Mouse (Mus musculus) ES-E14 (cell line): ENCODE measurements around the gene Ndufs6. TPM values are rescaled to one million over a fixed set of nuclear protein-coding genes. Genes with fewer than 3 reads are reported as not detected.

ENCODE experiments used
- DNase-seq: peaks from one replicate; pipeline ENCODE4 v3.0.0-alpha.2; 2013; ENCODE audit warnings: low read depth, low spot score
- H3K27ac ChIP-seq: 2 replicates; pipeline ENCODE4 v1.5.1; 2012; ENCODE audit warnings: low read depth, mild to moderate bottlenecking, low read length, moderate library complexity, mixed read lengths; ENCODE audit not compliant: poor library complexity, insufficient read depth, severe bottlenecking
- H3K36me3 ChIP-seq: 2 replicates; pipeline ENCODE4 v1.6.1; 2012; ENCODE audit warnings: mild to moderate bottlenecking, low read length, moderate library complexity, mixed read lengths; ENCODE audit not compliant: control insufficient read depth, poor library complexity, insufficient read depth, severe bottlenecking
- H3K4me1 ChIP-seq, 2 experiments: fragments of 150-350 bp in 1 of 2; sonication (generic) in 1 of 2; 2 replicates each; pipeline ENCODE4 v1.6.1; 2012; ENCODE audit warnings: low read length in 2 of 2, mild to moderate bottlenecking in 1 of 2, mixed read lengths in 1 of 2; ENCODE audit not compliant: control insufficient read depth in 2 of 2, insufficient read depth in 2 of 2, poor library complexity in 1 of 2
- H3K4me3 ChIP-seq, 2 experiments: fragments of 150-350 bp in 1 of 2; sonication (generic) in 1 of 2; 2 replicates each; pipeline ENCODE4 v1.5.1; 2012; ENCODE audit warnings: low read length in 2 of 2, low read depth in 1 of 2, mild to moderate bottlenecking in 1 of 2, mixed read lengths in 1 of 2; ENCODE audit not compliant: insufficient read depth in 1 of 2, poor library complexity in 1 of 2, severe bottlenecking in 1 of 2
- H3K9ac ChIP-seq: 2 replicates; pipeline ENCODE4 v1.6.1; 2012; ENCODE audit warnings: low read depth, mild to moderate bottlenecking, low read length, mixed read lengths; ENCODE audit not compliant: poor library complexity, insufficient read depth, severe bottlenecking
- H3K9me3 ChIP-seq: fragments of 150-350 bp; sonication (generic); 2 replicates; pipeline ENCODE4 v1.6.1; 2012; ENCODE audit warnings: low read depth, mild to moderate bottlenecking, low read length; ENCODE audit not compliant: control insufficient read depth, insufficient read depth
- CHD2 ChIP-seq: IDR thresholded peaks from 2 replicates; pipeline ENCODE4 v1.6.1; 2014; ENCODE audit warnings: mild to moderate bottlenecking, low read depth, low read length, inconsistent platforms
- HCFC1 ChIP-seq: IDR thresholded peaks from 2 replicates; pipeline ENCODE4 v1.6.1; 2012; ENCODE audit warnings: low read length, inconsistent platforms, borderline replicate concordance; ENCODE audit not compliant: insufficient read depth
- MAFK ChIP-seq: IDR thresholded peaks from 2 replicates; pipeline ENCODE4 v1.6.1; 2014; ENCODE audit warnings: mild to moderate bottlenecking, low read depth, low read length, inconsistent platforms; ENCODE audit not compliant: insufficient read depth
- ZC3H11A ChIP-seq: IDR thresholded peaks from 2 replicates; pipeline ENCODE4 v1.6.1; 2012; ENCODE audit warnings: low read depth, mild to moderate bottlenecking, inconsistent platforms, low read length, borderline replicate concordance
- ZNF384 ChIP-seq: IDR thresholded peaks from 2 replicates; pipeline ENCODE4 v1.6.1; 2012; ENCODE audit warnings: low read depth, low read length, inconsistent platforms
- in situ Hi-C, 2 experiments: fragments of 600-800 bp; cut with MboI; formaldehyde crosslinking; loops; one replicate each; pipeline ENCODE4 v1.15.1; 2025; ENCODE audit warnings: low sequenced_read_pairs in 2 of 2, inconsistent platforms in 1 of 2; ENCODE audit not compliant: unreplicated experiment in 2 of 2
- total RNA-seq: library from RNA; depleted of rRNA; stranded (reverse); fragments of 300-350 nt; gene quantifications from 2 replicates; pipeline ENCODE4 v1.2.3, GENCODE M21; 2012

The Ndufs6 gene
- total RNA-seq, 1 experiment: 214 TPM

DNA sequence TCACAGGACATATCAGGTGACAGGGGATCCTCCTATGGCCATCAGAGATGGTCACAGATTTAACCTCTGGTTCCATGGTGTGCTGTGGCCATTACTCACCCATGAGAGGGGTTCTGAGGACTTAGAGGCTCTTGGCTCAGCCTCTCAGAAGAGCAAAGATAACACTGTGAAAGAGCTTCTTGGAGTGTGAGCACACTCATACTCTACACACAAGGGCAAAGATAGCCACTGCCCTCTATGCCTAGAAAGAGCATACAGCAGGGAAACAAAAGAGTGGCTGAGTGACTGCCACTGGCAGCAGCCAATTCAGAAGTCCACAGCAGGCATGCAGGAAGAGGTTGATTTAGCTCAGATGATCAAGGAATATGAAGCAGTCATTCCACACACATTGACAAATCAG, 24.1 kb upstream of the Ndufs6 start:
- no peak overlapping the region for H3K9ac ChIP-seq
- TF ChIP-seq MAFK: no peak
- TF ChIP-seq HCFC1: no peak
- TF ChIP-seq ZC3H11A: no peak
- no peak for TF ChIP-seq CHD2
- TF ChIP-seq ZNF384: no peak
- no peaks in the 10 kb centered on the region for H3K9me3 ChIP-seq
- H3K36me3 ChIP-seq: no peaks in the 10 kb centered on the region
- in situ Hi-C loops: no loop called here
- DNase-seq: no peak
- no peak overlapping the region for H3K4me3 ChIP-seq
- no peak overlapping the region for H3K27ac ChIP-seq
- H3K4me1 ChIP-seq: peaks cover 2 to 12% of the 10 kb centered on the region in 2 experiments; a peak in 3 of 4 replicates

DNA sequence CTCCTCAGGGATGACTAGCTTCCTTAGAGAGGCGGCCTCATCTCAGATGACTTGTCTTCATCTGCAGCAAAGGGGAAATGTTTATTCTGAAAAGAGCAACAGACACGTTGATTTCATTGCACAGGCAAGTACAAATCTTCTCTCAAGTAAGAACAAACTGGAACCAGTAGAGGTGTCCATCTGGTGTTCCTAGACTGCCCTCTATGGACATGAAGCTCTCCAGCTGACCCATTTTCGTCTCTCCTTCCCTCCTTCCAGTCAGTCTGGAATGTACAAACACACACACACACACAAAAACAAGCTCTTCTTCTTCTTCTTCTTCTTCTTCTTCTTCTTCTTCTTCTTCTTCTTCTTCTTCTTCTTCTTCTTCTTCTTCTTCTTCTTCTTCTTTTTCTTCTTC, 23.6 kb upstream of the Ndufs6 start:
- Histone ChIP-seq H3K36me3 (no peaks in the 10 kb centered on the region), H3K9me3 (no peaks in the 10 kb centered on the region), H3K4me3 (no peak overlapping the region), H3K27ac (no peak overlapping the region), H3K9ac (no peak overlapping the region), H3K4me1 (peaks cover 2 to 14% of the 10 kb centered on the region in 2 experiments; a peak in 3 of 4 replicates)
- DNase-seq: no peak
- in situ Hi-C loops: no loop called here
- TF ChIP-seq HCFC1: no peak
- TF ChIP-seq ZNF384: no peak
- no peak for TF ChIP-seq ZC3H11A
- no peak for TF ChIP-seq MAFK

DNA sequence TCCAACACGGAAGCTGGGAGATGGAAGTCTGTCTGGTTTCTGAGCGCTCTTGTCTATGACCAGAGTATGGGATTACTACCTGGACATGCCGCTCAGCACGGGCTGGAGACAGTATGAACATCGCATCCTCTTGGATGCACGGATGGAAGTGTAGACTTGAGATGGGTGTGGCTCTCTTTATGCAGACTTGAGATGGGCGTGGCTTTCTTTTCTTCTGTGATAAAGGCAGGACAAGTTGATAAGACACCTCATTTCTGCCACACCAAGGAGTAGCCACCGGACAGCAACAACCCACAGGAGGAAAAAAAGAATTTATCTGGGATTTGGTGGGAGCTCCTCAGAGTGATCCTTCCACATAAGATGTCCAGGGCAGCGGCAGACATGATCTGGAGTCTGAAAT, 22.4 kb upstream of the Ndufs6 start:
- DNase-seq: no peak
- no peaks in the 10 kb centered on the region for H3K36me3 ChIP-seq
- in situ Hi-C loops: no loop called here
- TF ChIP-seq ZC3H11A (no peak), ZNF384 (no peak), HCFC1 (no peak), CHD2 (no peak), MAFK (no peak)
- H3K9ac ChIP-seq: no peak overlapping the region
- H3K9me3 ChIP-seq: no peaks in the 10 kb centered on the region
- no peak overlapping the region for H3K4me3 ChIP-seq
- peaks cover 2 to 10% of the 10 kb centered on the region in 2 experiments; a peak in 3 of 4 replicates for H3K4me1 ChIP-seq
- H3K27ac ChIP-seq: no peak overlapping the region

DNA sequence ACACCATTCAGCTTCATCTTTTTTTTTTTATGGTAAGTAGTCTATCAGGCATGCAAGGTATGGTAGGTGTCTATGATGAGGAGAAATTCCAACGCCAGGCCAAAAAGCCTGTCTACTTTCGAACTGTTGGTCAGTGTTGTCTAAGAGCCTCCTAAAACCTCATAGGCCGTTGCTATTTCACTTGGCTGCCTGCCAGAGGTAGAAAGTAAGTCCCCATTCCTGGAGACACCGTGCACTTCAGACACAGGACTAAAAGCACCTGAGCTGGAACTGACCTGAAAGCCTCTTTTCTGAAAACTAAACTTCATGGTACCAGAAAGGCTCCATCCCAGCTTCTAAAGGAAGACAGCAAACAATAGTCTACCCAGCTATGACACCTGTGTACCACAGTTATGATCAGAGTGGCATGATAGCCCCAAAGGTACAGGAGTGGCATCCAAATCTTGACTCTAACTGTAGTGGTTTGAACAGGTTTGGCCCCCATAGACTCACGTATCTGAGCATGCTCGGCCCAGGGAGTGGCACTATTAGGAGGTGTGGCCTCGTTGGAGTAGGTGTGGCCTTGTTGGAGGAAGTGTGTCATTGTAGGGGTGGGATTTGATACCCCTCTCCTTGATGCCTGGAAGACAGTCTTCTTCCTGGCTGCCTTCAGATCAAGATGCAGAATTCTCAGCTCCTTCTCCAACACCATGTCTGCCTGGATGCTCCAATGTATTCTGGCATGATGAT, 19.7 kb upstream of the Ndufs6 start:
- H3K27ac ChIP-seq: peak overlapping the region; percentile 49; the same call in 1 of the 2 replicates
- peak overlapping the region; percentile 66 for H3K9ac ChIP-seq
- no peaks in the 10 kb centered on the region for H3K9me3 ChIP-seq
- peak overlapping the region; percentile 35 to 55; a peak in 3 of 4 replicates for H3K4me3 ChIP-seq
- in situ Hi-C loops: no loop called here
- H3K4me1 ChIP-seq: peaks cover 3 to 10% of the 10 kb centered on the region in 2 experiments; a peak in 3 of 4 replicates
- no peak for DNase-seq
- TF ChIP-seq ZNF384: no peak
- no peak for TF ChIP-seq HCFC1
- no peak for TF ChIP-seq MAFK
- no peak for TF ChIP-seq CHD2
- TF ChIP-seq ZC3H11A: no peak
- 0 out of 2 replicates have a peak, but pooled peaks cover 2% of the 10 kb centered on the region for H3K36me3 ChIP-seq

DNA sequence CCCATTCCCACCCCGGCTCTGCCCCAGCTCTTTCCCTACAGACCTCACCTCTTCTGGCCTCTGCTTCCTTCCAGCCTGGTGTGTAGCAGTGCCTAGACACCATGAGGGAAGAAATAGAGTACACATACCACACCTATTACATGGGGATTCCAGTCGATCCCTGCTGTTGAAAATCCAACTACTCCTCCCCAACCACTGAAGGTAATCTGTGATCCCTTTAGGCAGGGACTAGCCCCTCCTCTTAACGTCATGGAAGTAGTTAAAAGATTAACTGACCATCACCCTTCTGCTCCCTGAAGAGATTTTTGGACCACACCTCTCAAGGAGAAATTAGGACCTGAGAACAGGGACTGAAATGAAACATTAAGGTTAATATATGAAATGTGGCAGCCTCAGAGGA, 18.8 kb upstream of the Ndufs6 start:
- in situ Hi-C loops: no loop called here
- H3K27ac ChIP-seq: peak overlapping the region; percentile 94

More for the DNA sequence above, 18.8 kb upstream of the Ndufs6 start:
- DNase-seq: no peak
- Histone ChIP-seq H3K4me1 (peaks cover 3 to 10% of the 10 kb centered on the region in 2 experiments; a peak in 3 of 4 replicates), H3K4me3 (peak overlapping the region; percentile 37 to 68), H3K9ac (peak overlapping the region; percentile 83), H3K9me3 (no peaks in the 10 kb centered on the region), H3K36me3 (peaks cover 3% of the 10 kb centered on the region; the same call in 1 of the 2 replicates)
- no peak for TF ChIP-seq MAFK
- no peak for TF ChIP-seq HCFC1
- TF ChIP-seq ZNF384: no peak
- TF ChIP-seq ZC3H11A: no peak
- no peak for TF ChIP-seq CHD2
